Mouse (Mus musculus) ES-E14 (cell line): ENCODE results near the gene BC004004.

Experiments
- CHD2 ChIP-seq: IDR thresholded peaks from 2 replicates; pipeline ENCODE4 v1.6.1; 2014; ENCODE audit warnings: mild to moderate bottlenecking, low read depth, low read length, inconsistent platforms
- HCFC1 ChIP-seq: IDR thresholded peaks from 2 replicates; pipeline ENCODE4 v1.6.1; 2012; ENCODE audit warnings: low read length, inconsistent platforms, borderline replicate concordance; ENCODE audit not compliant: insufficient read depth
- ZNF384 ChIP-seq: IDR thresholded peaks from 2 replicates; pipeline ENCODE4 v1.6.1; 2012; ENCODE audit warnings: low read depth, low read length, inconsistent platforms

GRCm38 (mm10) chr17:29318731-29319250 lies 50.2 kb downstream of the BC004004 start:
- no peak for TF ChIP-seq ZNF384
- no peak for TF ChIP-seq HCFC1
- no peak for TF ChIP-seq CHD2
